Mouse (Mus musculus): ENCODE results near the gene Cnep1r1.

DNA sequence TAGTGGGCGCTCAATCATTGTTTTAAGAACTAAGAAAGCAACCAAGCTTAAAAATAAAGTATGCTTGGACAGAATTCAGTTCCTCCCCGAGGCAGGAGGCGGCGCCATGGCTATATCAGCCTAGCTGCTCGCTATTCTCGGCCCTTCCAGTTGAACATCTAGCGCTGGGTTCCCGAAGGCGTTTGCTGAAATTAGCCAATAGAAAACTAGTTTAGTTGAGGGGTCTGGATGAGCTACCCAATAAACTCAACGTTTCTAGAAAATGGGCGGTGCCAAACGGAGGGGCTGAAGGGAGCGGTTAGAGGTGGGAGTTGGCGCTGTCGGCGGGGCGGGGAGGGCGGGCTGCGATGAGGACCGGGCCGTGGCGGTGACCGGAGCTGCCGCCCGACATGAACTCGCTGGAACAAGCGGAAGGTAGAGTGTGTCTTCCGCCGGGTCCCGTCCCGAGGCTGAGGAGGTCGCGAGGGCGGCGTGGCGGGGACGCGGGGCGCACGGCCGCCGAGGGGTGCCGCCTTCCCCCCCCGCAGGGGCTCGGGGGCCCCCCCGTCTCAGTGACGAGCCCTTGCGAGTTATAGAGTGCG, at the start of gene Cnep1r1:
- peak; percentile 89 for TF ChIP-seq CTCF (IDR thresholded peaks at IDR 0.05; ENCODE audit: low read depth)
- TF ChIP-seq EP300 (IDR thresholded peaks at IDR 0.05; ENCODE audit: low read depth): peak; percentile 71
